Mouse (Mus musculus): Measurements from ENCODE around the gene Cfap52. TPM values are rescaled to one million over a fixed set of nuclear protein-coding genes. Genes with fewer than 3 reads are reported as not detected.

Gene Cfap52
- polyA plus RNA-seq (2012; rRNA removed) = not detected in 2 replicates

DNA sequence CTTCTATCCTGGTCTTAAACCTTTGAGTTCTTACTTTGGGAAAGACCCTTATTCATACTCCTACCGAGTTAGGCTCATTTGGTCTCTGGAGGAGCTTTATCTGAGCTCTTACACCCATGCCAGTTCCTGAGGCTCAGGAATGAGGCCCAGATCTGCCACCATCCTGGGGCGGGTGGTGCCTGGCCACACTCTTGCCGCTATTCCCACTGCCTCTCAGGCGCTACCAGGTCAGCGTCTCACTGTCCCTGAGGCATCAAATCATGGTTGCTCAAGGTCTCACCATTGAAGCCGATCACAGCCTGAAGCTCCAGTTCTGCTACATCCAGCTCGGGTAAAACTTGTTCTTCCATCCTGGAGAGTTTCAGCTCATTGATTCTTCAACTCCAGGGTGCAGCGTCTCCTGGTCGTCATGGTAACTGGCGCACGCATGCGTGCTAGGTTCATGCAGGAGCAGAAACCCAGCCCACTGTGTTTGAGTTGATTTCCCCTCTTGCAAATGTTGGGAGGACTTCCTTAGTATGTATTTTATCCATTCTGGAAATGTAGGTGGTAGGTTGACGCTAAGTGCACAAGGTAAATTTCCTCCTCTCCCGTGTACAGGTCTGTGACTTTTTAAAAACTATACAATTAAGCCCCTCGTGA, at the start of gene Cfap52:
TSS of gene Cfap52 (minus strand) at position 410 of the 642 bp plus-strand sequence.
- TF ChIP-seq CTCF (IDR thresholded peaks at IDR 0.05; ENCODE audit: extremely low read depth, insufficient read depth, insufficient read length, insufficient replicate concordance) = no peak
- peak within 1 kb of the TSS; percentile 1; the same call in 1 of the 2 replicates for H3K27ac ChIP-seq (ENCODE audit: insufficient read depth, low read length)
- 9% methylated on average over 15 of the region's 15 CpGs for WGBS
- peaks cover 3% of the 10 kb centered on the region; the same call in 1 of the 2 replicates for H3K36me3 ChIP-seq (ENCODE audit: control insufficient read depth, insufficient read depth, low read length)
- H3K4me3 ChIP-seq (ENCODE audit: extremely low read depth, insufficient read depth, insufficient read length) = peak within 1 kb of the TSS; percentile 79
- peaks cover 2% of the 10 kb centered on the region; the same call in 1 of the 2 replicates for H3K4me1 ChIP-seq (ENCODE audit: control insufficient read depth, insufficient read depth, insufficient read length)
- H3K27me3 ChIP-seq (ENCODE audit: control insufficient read depth, insufficient read depth, low read length) = no peaks in the 10 kb centered on the region
- DNase-seq (ENCODE audit: low read depth in 1 of 2, low spot score in 2 of 2) = peak; percentile 34 to 70

- TF ChIP-seq CTCF (IDR thresholded peaks at IDR 0.05; ENCODE audit: extremely low read depth, insufficient read depth, insufficient read length, insufficient replicate concordance) = no peak
- no peak for TF ChIP-seq POLR2A (IDR thresholded peaks at IDR 0.05; ENCODE audit: low read depth, low read length)
- no peaks in the 10 kb centered on the region for H3K4me1 ChIP-seq (ENCODE audit: control insufficient read depth, insufficient read depth, insufficient read length)
- H3K4me3 ChIP-seq (ENCODE audit: extremely low read depth, insufficient read depth, insufficient read length) = no peak overlapping the region
- no peak for DNase-seq (ENCODE audit: low read depth in 1 of 2, low spot score in 2 of 2)
- H3K36me3 ChIP-seq (ENCODE audit: control insufficient read depth, insufficient read depth, low read length) = no peaks in the 10 kb centered on the region; the same call in 1 of the 2 replicates
- no peaks in the 10 kb centered on the region for H3K27me3 ChIP-seq (ENCODE audit: control insufficient read depth, insufficient read depth, low read length)
- no peak overlapping the region for H3K27ac ChIP-seq (ENCODE audit: insufficient read depth, low read length)
- WGBS = 65% methylated on average over 7 of the region's 7 CpGs
Measured at GRCm38 (mm10) chr11:68012207-68012606, 46.8 kb upstream of the Cfap52 start.

GRCm38 (mm10) chr11:68009377-68009776, 43.9 kb upstream of the Cfap52 start:
- H3K27ac ChIP-seq (ENCODE audit: insufficient read depth, low read length) = no peak overlapping the region
- WGBS = 88% methylated on average over 5 of the region's 5 CpGs
- no peaks in the 10 kb centered on the region; the same call in 1 of the 2 replicates for H3K36me3 ChIP-seq (ENCODE audit: control insufficient read depth, insufficient read depth, low read length)
- H3K4me3 ChIP-seq (ENCODE audit: extremely low read depth, insufficient read depth, insufficient read length) = no peak overlapping the region
- DNase-seq (ENCODE audit: low read depth in 1 of 2, low spot score in 2 of 2) = no peak
- TF ChIP-seq POLR2A (IDR thresholded peaks at IDR 0.05; ENCODE audit: low read depth, low read length) = no peak
- no peaks in the 10 kb centered on the region for H3K27me3 ChIP-seq (ENCODE audit: control insufficient read depth, insufficient read depth, low read length)
- H3K4me1 ChIP-seq (ENCODE audit: control insufficient read depth, insufficient read depth, insufficient read length) = no peaks in the 10 kb centered on the region

DNA sequence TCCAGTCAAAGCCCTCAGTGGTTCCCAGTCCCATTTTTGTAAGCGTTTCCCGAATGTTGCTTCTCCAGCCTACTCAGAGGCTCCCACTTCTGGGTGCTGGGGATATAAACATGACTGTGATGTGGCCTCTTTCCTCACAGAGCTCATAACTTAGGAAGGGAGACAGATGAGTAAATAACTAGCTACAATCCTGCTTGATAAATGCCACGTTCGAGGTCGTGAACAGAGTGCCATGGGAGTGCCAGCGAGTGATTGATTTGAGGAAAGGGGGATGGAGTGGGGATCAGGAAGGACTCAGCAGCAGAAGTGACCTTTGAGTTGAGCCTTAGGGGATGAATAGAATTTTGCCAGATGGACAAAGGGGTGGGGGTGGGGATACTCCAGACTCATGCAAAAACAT, 42.2 kb upstream of the Cfap52 start:
- Histone ChIP-seq H3K36me3 (ENCODE audit: control insufficient read depth, insufficient read depth, low read length) (no peaks in the 10 kb centered on the region; the same call in 1 of the 2 replicates), H3K4me1 (ENCODE audit: control insufficient read depth, insufficient read depth, insufficient read length) (no peaks in the 10 kb centered on the region), H3K4me3 (ENCODE audit: extremely low read depth, insufficient read depth, insufficient read length) (no peak overlapping the region), H3K27ac (ENCODE audit: insufficient read depth, low read length) (no peak overlapping the region), H3K27me3 (ENCODE audit: control insufficient read depth, insufficient read depth, low read length) (no peaks in the 10 kb centered on the region)
- no peak for DNase-seq (ENCODE audit: low read depth in 1 of 2, low spot score in 2 of 2)
- no peak for TF ChIP-seq POLR2A (IDR thresholded peaks at IDR 0.05; ENCODE audit: low read depth, low read length)
- no peak for TF ChIP-seq CTCF (IDR thresholded peaks at IDR 0.05; ENCODE audit: extremely low read depth, insufficient read depth, insufficient read length, insufficient replicate concordance)
- WGBS = 91% methylated on average over 6 of the region's 6 CpGs

DNA sequence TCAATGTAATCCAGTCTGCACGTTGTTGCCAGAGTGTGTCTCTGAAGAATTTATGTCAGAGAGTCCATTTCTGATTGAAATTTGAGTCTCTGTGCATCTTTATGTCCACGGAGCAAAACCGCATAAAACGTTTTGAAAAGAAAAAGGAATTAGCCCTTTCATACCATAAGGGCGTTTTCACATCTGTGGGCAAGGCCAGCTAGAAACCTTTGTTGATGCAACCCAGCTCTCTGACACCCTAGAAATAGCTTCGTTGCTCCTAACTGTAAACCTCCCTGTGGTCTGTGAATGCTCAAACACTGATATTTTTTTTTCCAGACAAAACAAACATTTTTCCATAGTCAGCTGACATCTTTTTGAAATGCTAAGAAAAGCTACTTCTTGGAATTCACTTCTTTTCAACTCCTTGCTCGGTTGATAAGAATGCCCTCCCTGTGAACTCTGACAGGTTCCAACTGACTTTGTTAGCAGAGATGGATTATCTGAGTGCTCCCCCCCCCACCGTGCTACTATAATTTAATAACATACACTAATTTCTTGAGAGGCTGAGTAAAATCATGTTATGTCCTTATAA, 40.9 kb upstream of the Cfap52 start:
- H3K4me1 ChIP-seq (ENCODE audit: control insufficient read depth, insufficient read depth, insufficient read length) = no peaks in the 10 kb centered on the region
- 82% methylated on average over 8 of the region's 8 CpGs for WGBS
- H3K4me3 ChIP-seq (ENCODE audit: extremely low read depth, insufficient read depth, insufficient read length) = no peak overlapping the region
- no peaks in the 10 kb centered on the region for H3K27me3 ChIP-seq (ENCODE audit: control insufficient read depth, insufficient read depth, low read length)
- no peak for DNase-seq (ENCODE audit: low read depth in 1 of 2, low spot score in 2 of 2)
- no peak for TF ChIP-seq CTCF (IDR thresholded peaks at IDR 0.05; ENCODE audit: extremely low read depth, insufficient read depth, insufficient read length, insufficient replicate concordance)
- no peak for TF ChIP-seq POLR2A (IDR thresholded peaks at IDR 0.05; ENCODE audit: low read depth, low read length)
- H3K27ac ChIP-seq (ENCODE audit: insufficient read depth, low read length) = no peak overlapping the region
- no peaks in the 10 kb centered on the region; the same call in 1 of the 2 replicates for H3K36me3 ChIP-seq (ENCODE audit: control insufficient read depth, insufficient read depth, low read length)

DNA sequence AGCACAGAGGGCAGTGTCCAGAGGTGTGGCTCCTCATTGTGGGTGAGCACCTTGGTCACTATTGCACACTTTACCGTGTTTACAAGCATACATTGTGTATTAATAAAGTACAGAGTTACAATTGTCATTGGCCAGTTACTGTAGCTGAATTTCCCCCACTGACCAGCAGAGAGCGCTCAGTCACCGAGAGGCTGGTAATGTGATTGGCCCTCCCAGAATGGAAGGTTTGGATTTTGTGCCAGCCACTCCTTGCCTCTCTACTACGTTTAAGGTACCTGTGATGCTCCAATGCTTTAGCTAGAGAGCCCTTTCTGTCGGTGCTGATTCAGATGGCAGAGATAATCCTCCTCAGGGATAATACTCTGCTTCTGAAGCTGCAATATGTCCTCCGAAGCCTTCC, 38.7 kb upstream of the Cfap52 start:
- WGBS = 25% methylated on average over 6 of the region's 6 CpGs
- DNase-seq (ENCODE audit: low read depth in 1 of 2, low spot score in 2 of 2) = peak in 1 of 2 experiments; percentile 43
- Histone ChIP-seq H3K4me1 (ENCODE audit: control insufficient read depth, insufficient read depth, insufficient read length) (no peaks in the 10 kb centered on the region), H3K36me3 (ENCODE audit: control insufficient read depth, insufficient read depth, low read length) (no peaks in the 10 kb centered on the region; the same call in 1 of the 2 replicates), H3K4me3 (ENCODE audit: extremely low read depth, insufficient read depth, insufficient read length) (no peak overlapping the region), H3K27me3 (ENCODE audit: control insufficient read depth, insufficient read depth, low read length) (no peaks in the 10 kb centered on the region), H3K27ac (ENCODE audit: insufficient read depth, low read length) (no peak overlapping the region)
- TF ChIP-seq CTCF (IDR thresholded peaks at IDR 0.05; ENCODE audit: extremely low read depth, insufficient read depth, insufficient read length, insufficient replicate concordance) (peak; percentile 70; the same call in 1 of the 2 replicates), POLR2A (IDR thresholded peaks at IDR 0.05; ENCODE audit: low read depth, low read length) (no peak)

- H3K4me1 ChIP-seq (ENCODE audit: control insufficient read depth, insufficient read depth, insufficient read length) = no peaks in the 10 kb centered on the region
- DNase-seq (ENCODE audit: low read depth in 1 of 2, low spot score in 2 of 2) = no peak
- no peaks in the 10 kb centered on the region for H3K27me3 ChIP-seq (ENCODE audit: control insufficient read depth, insufficient read depth, low read length)
- H3K27ac ChIP-seq (ENCODE audit: insufficient read depth, low read length) = no peak overlapping the region
- no peaks in the 10 kb centered on the region; the same call in none of the 2 replicates for H3K36me3 ChIP-seq (ENCODE audit: control insufficient read depth, insufficient read depth, low read length)
- WGBS = 86% methylated on average over 5 of the region's 5 CpGs
- no peak overlapping the region for H3K4me3 ChIP-seq (ENCODE audit: extremely low read depth, insufficient read depth, insufficient read length)
- no peak for TF ChIP-seq POLR2A (IDR thresholded peaks at IDR 0.05; ENCODE audit: low read depth, low read length)
- TF ChIP-seq CTCF (IDR thresholded peaks at IDR 0.05; ENCODE audit: extremely low read depth, insufficient read depth, insufficient read length, insufficient replicate concordance) = no peak
Measured at GRCm38 (mm10) chr11:67999629-68000028, 34.2 kb upstream of the Cfap52 start.

Data from spleen, adult 2 months (tissue).